Mouse (Mus musculus): ENCODE results near the gene Gm39115. TPM values are rescaled to one million over a fixed set of nuclear protein-coding genes. Genes with fewer than 3 reads are reported as not detected.

Gm39115 gene
- total RNA-seq, 2 experiments from 2014 or later, result not detected

GRCm38 (mm10) chr7:142096701-142097100 is 39.1 kb downstream of the Gm39115 start:
- no peak for DNase-seq (ENCODE audit: low spot score in 2 of 2)

GRCm38 (mm10) chr7:142095183-142095931 is 40.5 kb downstream of the Gm39115 start, which contains the start of gene Dusp8:
Gene Dusp8, minus strand, starts transcription at chr7:142095843.
- DNase-seq (ENCODE audit: low spot score in 2 of 2), result peak; percentile 95

- DNase-seq (ENCODE audit: low spot score in 2 of 2), result peak in 1 of 2 experiments; percentile 64
Observed at GRCm38 (mm10) chr7:142094301-142095143, 41.3 kb downstream of the Gm39115 start.

DNA sequence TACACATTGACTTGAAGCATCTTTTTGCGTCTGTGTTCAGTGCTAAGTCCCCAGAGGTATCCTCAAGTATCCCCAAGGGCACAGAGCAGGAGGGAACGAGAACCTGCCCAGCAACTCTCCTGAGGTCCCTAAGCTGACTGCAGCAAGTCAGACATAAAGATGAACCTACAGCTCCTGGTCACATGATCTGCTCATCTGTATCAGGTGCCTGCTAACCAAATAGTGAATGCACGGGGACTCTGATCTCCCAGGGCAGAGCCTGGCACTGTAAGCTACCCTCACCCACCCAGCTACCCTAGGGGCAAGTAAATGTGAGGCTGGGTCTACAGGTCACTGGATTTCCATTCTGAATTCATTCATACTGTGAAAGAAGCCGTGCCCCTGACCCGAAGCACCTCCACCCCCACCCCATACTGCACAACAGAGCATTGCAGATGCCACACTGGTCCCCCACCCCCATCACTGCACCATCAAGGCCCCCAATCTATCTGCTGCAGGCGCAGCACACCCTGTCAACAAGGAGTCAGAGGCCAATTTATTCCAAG is 42.1 kb downstream of the Gm39115 start:
- DNase-seq (ENCODE audit: low spot score in 2 of 2), result no peak

DNA sequence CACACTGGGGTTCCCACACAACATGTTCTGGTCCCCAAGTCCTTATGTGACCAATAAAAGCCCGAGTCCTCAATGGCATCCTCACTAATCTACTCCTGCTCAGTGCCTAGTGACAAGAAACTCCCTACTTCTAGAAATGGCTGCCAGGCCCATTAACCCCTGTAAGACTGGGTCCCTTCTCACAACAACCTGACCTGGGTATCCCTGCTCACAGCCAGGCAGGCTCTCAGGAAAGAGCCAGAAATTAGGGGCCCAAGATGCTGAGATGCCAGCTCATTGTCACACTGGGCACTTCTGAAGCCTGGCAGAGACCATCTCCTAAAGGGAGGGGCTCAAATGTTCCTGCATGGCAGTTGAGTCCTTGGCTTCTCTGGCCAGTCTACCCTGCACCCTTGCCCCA is 42.8 kb downstream of the Gm39115 start:
- no peak for DNase-seq (ENCODE audit: low spot score in 2 of 2)

DNA sequence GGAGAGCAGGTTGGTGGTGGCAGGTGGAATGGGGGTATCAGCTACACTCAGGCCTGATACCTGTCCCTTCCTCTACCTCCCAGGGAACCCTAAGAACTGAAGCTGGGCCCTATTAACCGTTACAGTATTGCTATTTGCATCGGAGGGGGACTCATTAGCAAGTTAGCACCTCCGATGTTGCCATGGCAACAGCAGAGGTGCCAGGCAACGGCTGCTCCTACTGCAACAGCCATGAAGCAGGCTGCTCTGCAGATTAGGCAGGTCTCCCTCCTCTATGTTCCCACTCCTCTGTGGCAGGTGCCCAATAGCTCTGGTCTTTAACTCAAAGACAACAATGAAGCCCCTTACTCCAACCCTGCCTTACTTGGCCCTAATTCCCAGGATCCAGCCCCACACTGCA is 44.0 kb downstream of the Gm39115 start:
- peak; percentile 66 to 70 for DNase-seq (ENCODE audit: low spot score in 2 of 2)

GRCm38 (mm10) chr7:142089648-142090447 is 46.0 kb downstream of the Gm39115 start:
- no peak for DNase-seq (ENCODE audit: low spot score in 2 of 2)

GRCm38 (mm10) chr7:142088886-142089285 is 46.9 kb downstream of the Gm39115 start:
- DNase-seq (ENCODE audit: low spot score in 2 of 2), result peak; percentile 54 to 68

DNA sequence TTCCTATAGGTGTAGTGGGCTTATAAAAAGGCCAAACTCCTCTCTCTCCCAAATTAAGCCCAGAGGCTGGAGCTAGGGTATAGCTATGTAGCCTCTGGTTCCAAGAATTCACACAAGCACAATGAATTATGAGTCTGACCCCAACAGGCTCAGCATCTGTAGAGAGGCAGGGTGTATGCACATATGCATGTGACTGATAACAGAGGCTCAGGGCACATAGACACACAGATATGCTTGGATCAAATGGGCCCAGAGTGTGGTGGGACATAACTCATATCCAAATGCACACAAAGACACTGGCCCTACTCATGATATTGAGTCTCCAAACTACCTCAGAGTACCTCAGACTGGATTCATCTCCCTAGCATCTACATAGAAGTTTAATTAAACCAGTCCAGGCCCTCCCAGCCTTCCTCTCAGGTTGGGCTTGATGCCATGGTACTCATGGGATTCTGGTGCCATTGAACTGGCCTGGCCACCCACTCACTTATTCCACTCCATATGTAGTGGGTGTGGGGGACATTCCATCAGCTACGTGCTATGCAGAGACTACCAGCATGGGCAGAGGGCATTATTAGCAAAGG is 48.7 kb downstream of the Gm39115 start:
- DNase-seq (ENCODE audit: low spot score in 2 of 2), result no peak

- DNase-seq (ENCODE audit: low spot score in 2 of 2), result no peak
Observed at GRCm38 (mm10) chr7:142086159-142086905, 49.5 kb downstream of the Gm39115 start.

Other genes starting within 250 kb of the Gm39115 start
- gene Tollip, start 217.5 kb downstream of the Gm39115 start, total RNA-seq (2021), result 100 to 1,000 TPM; 135 to 142 TPM
- 100 to 1,000 TPM; 174 to 177 TPM for gene Brsk2, start 186.3 kb downstream of the Gm39115 start, total RNA-seq (2021)
- 10 to 100 TPM; 23.6 to 27.1 TPM for gene Mob2, start 75.0 kb downstream of the Gm39115 start, total RNA-seq (2021)
- 100 to 1,000 TPM; 139 to 140 TPM for gene Dusp8, start 40.2 kb downstream of the Gm39115 start, total RNA-seq (2021)
- not detected for gene Gm45618, start 15.3 kb downstream of the Gm39115 start, total RNA-seq (2021)
- gene Gm45337, start 8.6 kb upstream of the Gm39115 start, total RNA-seq (2021), result not detected
- gene Gm29735, start 21.1 kb upstream of the Gm39115 start, total RNA-seq (2021), result not detected
- not detected for gene Gm4553, start 29.7 kb upstream of the Gm39115 start, total RNA-seq (2021)
- gene Krtap5-2, start 40.0 kb upstream of the Gm39115 start, total RNA-seq (2021), result not detected
- gene Gm10153, start 54.4 kb upstream of the Gm39115 start, total RNA-seq (2021), result not detected
- not detected for gene Krtap5-3, start 65.3 kb upstream of the Gm39115 start, total RNA-seq (2021)
- not detected for gene Gm7579, start 75.8 kb upstream of the Gm39115 start, total RNA-seq (2021)
- gene Krtap5-5, start 93.9 kb upstream of the Gm39115 start, total RNA-seq (2021), result not detected
- not detected for gene Gm40460, start 105.0 kb upstream of the Gm39115 start, total RNA-seq (2021)
- gene Gm2431, start 122.3 kb upstream of the Gm39115 start, total RNA-seq (2021), result not detected
- gene Gm4559, start 138.3 kb upstream of the Gm39115 start, total RNA-seq (2021), result not detected
- gene Krtap5-1, start 161.1 kb upstream of the Gm39115 start, total RNA-seq (2021), result not detected
- gene Krtap5-4, start 167.5 kb upstream of the Gm39115 start, total RNA-seq (2021), result not detected
- 10 to 100 TPM; 30.0 to 31.3 TPM for gene Ifitm10, start 237.7 kb upstream of the Gm39115 start, total RNA-seq (2021)
- gene Gm49369, start 246.6 kb upstream of the Gm39115 start, total RNA-seq (2021), result under 1 TPM in 1 of 2 experiments, not detected in 1; 0.71 TPM

All from layer of hippocampus, postnatal 14 days (tissue).